In the genomic region with DNA sequence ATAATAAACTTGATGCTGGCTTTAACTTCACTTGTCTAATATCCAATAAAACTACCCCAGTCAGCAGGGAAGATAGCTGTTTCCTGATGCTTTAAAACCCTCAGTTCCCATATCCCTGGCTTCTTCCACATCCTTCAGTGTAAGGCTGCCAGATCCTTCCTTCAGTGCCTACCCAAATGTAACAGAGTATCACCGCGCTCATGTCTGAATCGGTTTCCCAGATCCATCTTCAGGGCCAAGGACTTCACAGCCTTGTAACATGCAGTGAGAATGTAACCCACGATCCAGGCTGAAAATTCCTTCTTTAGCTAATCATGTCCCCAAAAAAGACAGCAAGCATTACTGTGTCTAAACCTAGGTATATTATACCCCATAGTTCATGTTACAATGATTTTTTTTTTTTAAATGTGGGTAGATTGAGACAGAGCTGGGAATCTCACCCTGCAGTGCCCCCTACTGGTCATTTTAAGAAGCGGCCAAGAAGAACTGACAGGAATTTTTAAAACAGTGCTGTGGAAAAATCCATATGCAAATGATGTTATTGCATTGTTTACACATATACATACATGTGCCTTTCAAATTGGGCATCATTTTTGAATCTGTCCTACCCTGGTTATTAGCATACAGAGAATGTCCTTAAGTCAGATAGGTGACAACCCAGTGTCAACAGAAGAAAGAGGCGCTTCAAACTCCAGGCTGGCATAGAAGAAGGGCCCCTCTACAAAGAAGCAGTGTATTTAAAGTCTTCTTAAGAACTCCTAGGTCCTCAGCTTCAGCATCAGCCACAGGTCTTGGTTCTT, we compare ENCODE assay signal across 9 mouse cellular contexts. TPM values are rescaled to one million over a fixed set of nuclear protein-coding genes. Genes with fewer than 3 reads are reported as not detected.
A peak's percentile ranks its signal among the peaks of the same experiment; 100 is the strongest.
DNase-seq lines count a peak whose midpoint lies in the region; ATAC-seq and TF ChIP-seq lines count a peak whose summit lies in the region.
"Had no signal": no experiment of that assay in that cellular context is flagged by ENCODE, and none has a peak within 500 bp of the region (broad histone marks: within the 10 kb centered on the region; RNA-seq: fewer than 3 reads in every experiment).

No protein-coding gene starts in this region.

- no peaks in the 10 kb centered on the region for H3K79me2 ChIP-seq in CH12.LX (replicated peaks; ENCODE audit: control insufficient read depth, extremely low read depth, insufficient read depth, poor library complexity, severe bottlenecking)

- no peaks in the 10 kb centered on the region for H3K9me3 ChIP-seq in hindbrain, embryonic 11.5 days (ENCODE audit: control insufficient read depth, low read length)
- no peaks in the 10 kb centered on the region for H3K9me3 ChIP-seq in hindbrain, embryonic 16.5 days (ENCODE audit: control insufficient read depth, low read length)
- no peaks in the 10 kb centered on the region for H3K9me3 ChIP-seq in CH12.LX (replicated peaks; ENCODE audit: low read length)
- H3K9me3 ChIP-seq in forebrain, embryonic 14.5 days (replicated peaks; ENCODE audit: control insufficient read depth, low read length), result no peaks in the 10 kb centered on the region
- H3K9me3 ChIP-seq in liver, embryonic 14.5 days (ENCODE audit: control insufficient read depth, low read length), result no peaks in the 10 kb centered on the region
- H3K9me3 ChIP-seq: embryonic facial prominence, embryonic 15.5 days had no signal

- dilution Hi-C loops in CH12.LX (cut with MboI; ENCODE audit: extremely low pct_ligation_motif_present, extremely low pct_unique_long_range_greater_than_20kb, low sequenced_read_pairs), result no loop called here

- TF ChIP-seq CTCF in CH12.LX (conservative IDR thresholded peaks at IDR 0.05 in 1 of 2, IDR thresholded peaks at IDR 0.05 in 1 of 2; ENCODE audit: low read depth in 2 of 2, low read length in 2 of 2), result peak; percentile 67 to 76
- TF ChIP-seq CTCF in liver, embryonic 14.5 days (IDR thresholded peaks at IDR 0.05; ENCODE audit: low read depth), result peak; percentile 65

- no peak overlapping the region for H3K4me3 ChIP-seq in hindbrain, embryonic 11.5 days (ENCODE audit: low read depth, low read length)
- no peak overlapping the region for H3K4me3 ChIP-seq in hindbrain, embryonic 16.5 days (ENCODE audit: low read length)
- no peak overlapping the region for H3K4me3 ChIP-seq in CH12.LX (replicated peaks in 1 of 3; ENCODE audit: low read depth in 2 of 3, low read length in 2 of 3, poor library complexity in 1 of 3)
- H3K4me3 ChIP-seq in forebrain, embryonic 14.5 days (ENCODE audit: low read depth, low read length), result no peak overlapping the region
- no peak overlapping the region for H3K4me3 ChIP-seq in liver, embryonic 14.5 days (ENCODE audit: insufficient read depth in 1 of 2, low read depth in 2 of 2, low read length in 2 of 2)
- H3K4me3 ChIP-seq: embryonic facial prominence, embryonic 15.5 days had no signal

- no peak for ATAC-seq in hindbrain, embryonic 11.5 days (ENCODE audit: low FRiP score)
- ATAC-seq in hindbrain, embryonic 16.5 days, result no peak
- no peak for ATAC-seq in forebrain, embryonic 14.5 days
- no peak for ATAC-seq in liver, embryonic 14.5 days (ENCODE audit: insufficient read depth)

- no peaks in the 10 kb centered on the region for H3K36me3 ChIP-seq in hindbrain, embryonic 11.5 days (ENCODE audit: control insufficient read depth, insufficient read depth, low read length)
- no peaks in the 10 kb centered on the region for H3K36me3 ChIP-seq in hindbrain, embryonic 16.5 days (ENCODE audit: control insufficient read depth, insufficient read depth, low read length)
- no peaks in the 10 kb centered on the region for H3K36me3 ChIP-seq in CH12.LX (replicated peaks in 1 of 2; ENCODE audit: control insufficient read depth in 1 of 2, insufficient read depth in 1 of 2, low read length in 1 of 2)
- no peaks in the 10 kb centered on the region for H3K36me3 ChIP-seq in forebrain, embryonic 14.5 days (ENCODE audit: control insufficient read depth, insufficient read depth, low read length)
- H3K36me3 ChIP-seq in liver, embryonic 14.5 days (replicated peaks; ENCODE audit: control insufficient read depth, insufficient read depth, low read depth), result no peaks in the 10 kb centered on the region
- H3K36me3 ChIP-seq: embryonic facial prominence, embryonic 15.5 days had no signal

- no peak for TF ChIP-seq POLR2A in CH12.LX (IDR thresholded peaks at IDR 0.05; ENCODE audit: low read depth, low read length)

- peak; percentile 63 for DNase-seq in hindbrain, embryonic 11.5 days (ENCODE audit: low spot score)
- DNase-seq in CH12.LX (ENCODE audit: extremely low read depth), result peak; percentile 45
- DNase-seq in brain, adult 2 months (ENCODE audit: low read depth, low spot score), result peak; percentile 54
- peak; percentile 54 for DNase-seq in forebrain, embryonic 14.5 days (ENCODE audit: low spot score)
- DNase-seq in liver, embryonic 14.5 days (ENCODE audit: low read depth in 3 of 3, low spot score in 3 of 3), result no peak
- DNase-seq in right cerebral cortex, postnatal 14 days, result peak; percentile 53
- no peak for DNase-seq in ovary, postnatal 10 days (ENCODE audit: low spot score)

- H3K4me1 ChIP-seq in hindbrain, embryonic 11.5 days (replicated peaks; ENCODE audit: control insufficient read depth, insufficient read depth, low read length), result no peaks in the 10 kb centered on the region
- H3K4me1 ChIP-seq in hindbrain, embryonic 16.5 days (ENCODE audit: control insufficient read depth, insufficient read depth, low read depth, low read length), result no peaks in the 10 kb centered on the region
- peaks cover 4 to 36% of the 10 kb centered on the region in 2 experiments; a peak in 3 of 4 replicates for H3K4me1 ChIP-seq in CH12.LX (ENCODE audit: control insufficient read depth in 1 of 2, insufficient read depth in 2 of 2)
- no peaks in the 10 kb centered on the region for H3K4me1 ChIP-seq in forebrain, embryonic 14.5 days (ENCODE audit: control insufficient read depth, insufficient read depth, low read length)
- H3K4me1 ChIP-seq in liver, embryonic 14.5 days (replicated peaks; ENCODE audit: control insufficient read depth in 2 of 2, insufficient read depth in 2 of 2, low read length in 1 of 2), result no peaks in the 10 kb centered on the region
- H3K4me1 ChIP-seq: embryonic facial prominence, embryonic 15.5 days had no signal

- no peaks in the 10 kb centered on the region for H3K27me3 ChIP-seq in hindbrain, embryonic 11.5 days (ENCODE audit: control insufficient read depth, insufficient read depth, low read length)
- H3K27me3 ChIP-seq in hindbrain, embryonic 16.5 days (replicated peaks; ENCODE audit: control insufficient read depth, insufficient read depth, low read length), result no peaks in the 10 kb centered on the region
- no peaks in the 10 kb centered on the region for H3K27me3 ChIP-seq in CH12.LX (replicated peaks)
- no peaks in the 10 kb centered on the region for H3K27me3 ChIP-seq in forebrain, embryonic 14.5 days (replicated peaks; ENCODE audit: control insufficient read depth, insufficient read depth, low read length)
- H3K27me3 ChIP-seq in liver, embryonic 14.5 days (ENCODE audit: control insufficient read depth, insufficient read depth, low read length), result no peaks in the 10 kb centered on the region
- H3K27me3 ChIP-seq: embryonic facial prominence, embryonic 15.5 days had no signal

- 73% methylated on average over 6 of the region's 6 CpGs for WGBS in hindbrain, embryonic 11.5 days
- WGBS in hindbrain, embryonic 16.5 days, result 80% methylated on average over 6 of the region's 6 CpGs
- WGBS in forebrain, embryonic 14.5 days, result 69% methylated on average over 6 of the region's 6 CpGs
- 59% methylated on average over 6 of the region's 6 CpGs for WGBS in liver, embryonic 14.5 days (ENCODE audit: insufficient replicate concordance)

- in situ Hi-C loops in CH12.LX (cut with MboI; ENCODE audit: low pct_ligation_motif_present, low pct_unique_long_range_greater_than_20kb, low sequenced_read_pairs), result no loop called here

- H3K27ac ChIP-seq in hindbrain, embryonic 11.5 days (ENCODE audit: low read depth, low read length), result no peak overlapping the region
- no peak overlapping the region for H3K27ac ChIP-seq in hindbrain, embryonic 16.5 days (ENCODE audit: low read depth, low read length)
- no peak overlapping the region for H3K27ac ChIP-seq in CH12.LX (ENCODE audit: insufficient read depth, low read depth)
- no peak overlapping the region for H3K27ac ChIP-seq in forebrain, embryonic 14.5 days (ENCODE audit: low read depth, low read length)
- H3K27ac ChIP-seq in liver, embryonic 14.5 days, result no peak overlapping the region
- H3K27ac ChIP-seq: embryonic facial prominence, embryonic 15.5 days had no signal

- 0 out of 2 replicates have a peak, but pooled peaks have one; percentile 17 for TF ChIP-seq EP300 in CH12.LX (IDR thresholded peaks at IDR 0.05; ENCODE audit: low read length)
- no peak for TF ChIP-seq EP300 in liver, embryonic 14.5 days (IDR thresholded peaks at IDR 0.05; ENCODE audit: low read depth)

- TF ChIP-seq RAD21 in CH12.LX (IDR thresholded peaks at IDR 0.05; ENCODE audit: low read depth, low read length), result peak; percentile 80

- no peak overlapping the region for H3K9ac ChIP-seq in hindbrain, embryonic 11.5 days (ENCODE audit: low read depth, low read length)
- no peak overlapping the region for H3K9ac ChIP-seq in hindbrain, embryonic 16.5 days (ENCODE audit: low read depth, low read length)
- H3K9ac ChIP-seq in CH12.LX (ENCODE audit: insufficient read depth, low read depth), result no peak overlapping the region
- H3K9ac ChIP-seq in forebrain, embryonic 14.5 days (ENCODE audit: low read length), result no peak overlapping the region
- no peak overlapping the region for H3K9ac ChIP-seq in liver, embryonic 14.5 days (replicated peaks)
- H3K9ac ChIP-seq: embryonic facial prominence, embryonic 15.5 days had no signal

- no peak overlapping the region for H3K4me2 ChIP-seq in hindbrain, embryonic 11.5 days (replicated peaks; ENCODE audit: low read depth, low read length)
- H3K4me2 ChIP-seq in hindbrain, embryonic 16.5 days (ENCODE audit: low read length), result no peak overlapping the region
- no peak overlapping the region for H3K4me2 ChIP-seq in CH12.LX (ENCODE audit: insufficient read depth, low read depth, poor library complexity, severe bottlenecking)
- no peak overlapping the region for H3K4me2 ChIP-seq in forebrain, embryonic 14.5 days (ENCODE audit: low read length)
- no peak overlapping the region for H3K4me2 ChIP-seq in liver, embryonic 14.5 days (ENCODE audit: low read depth)
- H3K4me2 ChIP-seq: embryonic facial prominence, embryonic 15.5 days had no signal

TF ChIP-seq in CH12.LX, 34 proteins besides CTCF, POLR2A, EP300 and RAD21 (continues in another document):
- no peak for TF ChIP-seq MYC (IDR thresholded peaks at IDR 0.05; ENCODE audit: low read depth, low read length)
- TF ChIP-seq ZNF384 (IDR thresholded peaks at IDR 0.05; ENCODE audit: low read depth, low read length), result peak; percentile 91

RNA-seq across cellular contexts. Expression of a gene that starts 38.8 kb away (rescaled TPM):
- 55.1 and 56.2 TPM in 2 replicates for polyA plus RNA-seq in hindbrain, embryonic 11.5 days (2014; fragmentation: Nextera tagmentation; extraction: Ambion mirVana)
- polyA plus RNA-seq in hindbrain, embryonic 16.5 days (2015; fragmentation: Nextera tagmentation; extraction: Ambion mirVana), result 46.0 and 46.3 TPM in 2 replicates
- total RNA-seq in CH12.LX (2012; rRNA removed) (7.9 and 9.2 TPM in 2 replicates), CH12.LX (2014; rRNA removed) (27.4 and 34.9 TPM in 2 replicates)
- 20.7 and 22.5 TPM in 2 replicates for polyA plus RNA-seq in CH12.LX (2012; ENCODE audit: insufficient read length, low read depth)
- 51.9 and 55.7 TPM in 2 replicates for polyA plus RNA-seq in forebrain, embryonic 14.5 days (2014; fragmentation: Nextera tagmentation; extraction: Ambion mirVana)
- 5.1 and 6.2 TPM in 2 replicates for polyA plus RNA-seq in liver, embryonic 14.5 days (2012; rRNA removed)
- polyA plus RNA-seq in liver, embryonic 14.5 days (2014; fragmentation: Nextera tagmentation; extraction: Ambion mirVana), result 9.8 and 10.0 TPM in 2 replicates

Comparison
In these comparisons a context has a peak if more than half of its experiments do, and no peak if none do; other contexts are left out.
1. DNase-seq: peak in hindbrain, embryonic 11.5 days (single experiment), CH12.LX (single experiment), brain, adult 2 months (single experiment), forebrain, embryonic 14.5 days (single experiment) and right cerebral cortex, postnatal 14 days (single experiment); none in liver, embryonic 14.5 days (0 of 3) and ovary, postnatal 10 days (single experiment).